Comparison of ENCODE assay signal across 11 mouse cellular contexts in the genomic region with DNA sequence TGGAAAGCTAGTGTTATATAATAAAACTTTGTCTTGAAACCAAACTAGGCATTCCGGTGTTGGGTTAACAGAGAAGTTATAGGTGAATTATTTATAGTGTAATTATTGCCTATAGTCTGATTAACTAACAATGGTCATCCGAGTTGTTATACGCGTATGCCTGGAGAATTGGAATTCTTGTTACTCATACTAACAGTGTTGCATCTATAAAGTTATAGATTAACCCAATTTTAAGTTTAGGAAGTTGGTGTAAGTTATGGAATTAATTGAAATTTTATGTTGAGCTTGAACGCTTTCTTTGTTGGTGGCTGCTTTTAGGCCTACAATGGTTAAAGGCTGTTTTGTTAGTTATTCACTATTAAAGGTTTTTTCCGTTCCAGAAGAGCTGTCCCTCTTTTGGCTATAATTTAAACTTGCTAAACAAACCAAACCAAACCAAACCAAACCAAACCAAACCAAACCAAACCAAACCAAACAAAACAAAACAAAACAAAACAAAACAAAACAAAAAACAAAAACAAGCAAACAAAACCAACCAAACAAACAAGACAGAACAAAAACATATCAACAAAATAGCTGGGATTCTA. TPM values are rescaled to one million over a fixed set of nuclear protein-coding genes. Genes with fewer than 3 reads are reported as not detected.
DNase-seq lines count a peak whose midpoint lies in the region; ATAC-seq and TF ChIP-seq lines count a peak whose summit lies in the region.
"Not testable (repeated sequence)": the region's sequence is repeated elsewhere in the genome, so short reads cannot be mapped to it uniquely, and the experiment has no call there.
"Had no signal": no experiment of that assay in that cellular context is flagged by ENCODE, and none has a peak within 500 bp of the region (broad histone marks: within the 10 kb centered on the region; RNA-seq: fewer than 3 reads in every experiment).

No protein-coding gene starts in this region.

- not testable (repeated sequence) for H3K36me3 ChIP-seq in forebrain, embryonic 11.5 days (ENCODE audit: control insufficient read depth, insufficient read depth, low read length); heart, embryonic 14.5 days (ENCODE audit: control insufficient read depth, insufficient read depth, low read length); limb, embryonic 14.5 days (ENCODE audit: control insufficient read depth, insufficient read depth, low read length); lung, postnatal 0 days (ENCODE audit: insufficient read depth, low read length); neural tube, embryonic 11.5 days (ENCODE audit: control insufficient read depth, insufficient read depth, low read length)

- not testable (repeated sequence) for TF ChIP-seq EP300 in lung, postnatal 0 days (IDR thresholded peaks at IDR 0.05)

- not testable (repeated sequence) for H3K27ac ChIP-seq in forebrain, embryonic 11.5 days (ENCODE audit: low read depth, low read length); heart, embryonic 14.5 days (replicated peaks in 1 of 2; ENCODE audit: control insufficient read depth in 1 of 2, insufficient read depth in 1 of 2, low read depth in 2 of 2, low read length in 2 of 2); limb, embryonic 14.5 days (replicated peaks; ENCODE audit: low read depth, low read length); lung, postnatal 0 days (ENCODE audit: low read length); neural tube, embryonic 11.5 days (ENCODE audit: low read depth, low read length)

- 87% methylated on average over 6 of the region's 6 CpGs for WGBS in forebrain, embryonic 11.5 days
- 84% methylated on average over 6 of the region's 6 CpGs for whole genome bisulfite sequencing in heart, embryonic 14.5 days
- WGBS in limb, embryonic 14.5 days = 76% methylated on average over 6 of the region's 6 CpGs
- WGBS in lung, postnatal 0 days = 94% methylated on average over 6 of the region's 6 CpGs
- 89% methylated on average over 6 of the region's 6 CpGs for WGBS in neural tube, embryonic 11.5 days

- ATAC-seq in forebrain, embryonic 11.5 days (replicated peaks; ENCODE audit: low FRiP score) = peak; percentile 100
- peak; percentile 100 for ATAC-seq in heart, embryonic 14.5 days (ENCODE audit: insufficient number of reproducible peaks, insufficient read depth, low FRiP score, low read depth)
- peak; percentile 100 for ATAC-seq in inflammation-experienced regulatory T-cells, adult 6 months
- ATAC-seq in limb, embryonic 14.5 days (ENCODE audit: low FRiP score, low read depth) = peak; percentile 100
- ATAC-seq in lung, postnatal 0 days = peak; percentile 100
- peak; percentile 100 for ATAC-seq in neural tube, embryonic 11.5 days (ENCODE audit: insufficient read depth, low FRiP score, low TSS enrichment)

- TF ChIP-seq CTCF in lung, postnatal 0 days (IDR thresholded peaks at IDR 0.05) = not testable (repeated sequence)

- not testable (repeated sequence) for H3K27me3 ChIP-seq in forebrain, embryonic 11.5 days (ENCODE audit: control insufficient read depth, insufficient read depth, low read length); heart, embryonic 14.5 days (ENCODE audit: control insufficient read depth, insufficient read depth, low read length); limb, embryonic 14.5 days (ENCODE audit: control insufficient read depth, insufficient read depth, low read length); lung, postnatal 0 days (replicated peaks; ENCODE audit: insufficient read depth, low read length); neural tube, embryonic 11.5 days (ENCODE audit: control insufficient read depth, insufficient read depth, low read length)

- peak; percentile 70 for DNase-seq in R1 (ENCODE audit: low read depth, low spot score)
- DNase-seq in forebrain, embryonic 11.5 days (ENCODE audit: low spot score); limb, embryonic 14.5 days (ENCODE audit: low spot score); lung, postnatal 0 days (ENCODE audit: low spot score); neural tube, embryonic 11.5 days (ENCODE audit: low spot score): not testable (repeated sequence)

- H3K9me3 ChIP-seq in forebrain, embryonic 11.5 days (ENCODE audit: control insufficient read depth, low read length); heart, embryonic 14.5 days (ENCODE audit: control insufficient read depth, low read length); limb, embryonic 14.5 days (ENCODE audit: control insufficient read depth, low read length); lung, postnatal 0 days (ENCODE audit: low read length); neural tube, embryonic 11.5 days (ENCODE audit: control insufficient read depth, low read length): not testable (repeated sequence)

- not testable (repeated sequence) for H3K4me1 ChIP-seq in forebrain, embryonic 11.5 days (replicated peaks; ENCODE audit: control insufficient read depth, insufficient read depth, low read length); heart, embryonic 14.5 days (ENCODE audit: control insufficient read depth in 2 of 2, insufficient read depth in 2 of 2, low read length in 2 of 2); limb, embryonic 14.5 days (ENCODE audit: control insufficient read depth, insufficient read depth, low read length); lung, postnatal 0 days (ENCODE audit: insufficient read depth, low read depth, low read length); neural tube, embryonic 11.5 days (ENCODE audit: control insufficient read depth, insufficient read depth, low read length)

- not testable (repeated sequence) for H3K4me3 ChIP-seq in forebrain, embryonic 11.5 days (ENCODE audit: low read depth, low read length); heart, embryonic 14.5 days (ENCODE audit: control insufficient read depth in 1 of 2, insufficient read depth in 1 of 2, low read depth in 1 of 2, low read length in 2 of 2); limb, embryonic 14.5 days (replicated peaks; ENCODE audit: low read length); lung, postnatal 0 days (ENCODE audit: low read depth, low read length); neural tube, embryonic 11.5 days (ENCODE audit: low read depth, low read length)

- TF ChIP-seq POLR2A in limb, embryonic 14.5 days (IDR thresholded peaks at IDR 0.05; ENCODE audit: borderline replicate concordance, extremely low read depth, insufficient read depth, insufficient read length) = not testable (repeated sequence)

- not testable (repeated sequence) for H3K9ac ChIP-seq in forebrain, embryonic 11.5 days (ENCODE audit: low read length); heart, embryonic 14.5 days (ENCODE audit: low read length); limb, embryonic 14.5 days (ENCODE audit: low read depth, low read length, severe bottlenecking); lung, postnatal 0 days (replicated peaks; ENCODE audit: low read depth); neural tube, embryonic 11.5 days (ENCODE audit: low read length)

- not testable (repeated sequence) for H3K4me2 ChIP-seq in forebrain, embryonic 11.5 days (ENCODE audit: low read depth, low read length, severe bottlenecking); heart, embryonic 14.5 days (ENCODE audit: low read length); limb, embryonic 14.5 days (replicated peaks; ENCODE audit: low read depth, low read length, severe bottlenecking); lung, postnatal 0 days (replicated peaks; ENCODE audit: low read depth, low read length); neural tube, embryonic 11.5 days (ENCODE audit: low read depth)

RNA-seq across cellular contexts. Expression of a gene that starts 58.8 kb away (rescaled TPM):
- polyA plus RNA-seq in forebrain, embryonic 11.5 days (2014; fragmentation: Nextera tagmentation; extraction: Ambion mirVana) = not detected in 2 replicates
- polyA plus RNA-seq in heart, embryonic 14.5 days (2014; fragmentation: Nextera tagmentation; extraction: Ambion mirVana) = not detected in 2 replicates
- polyA plus RNA-seq in inflammation-experienced regulatory T-cells, adult 6 months (2017; shearing (Covaris generic)) = 1 to 10 TPM in 1 of 3 experiments, not detected in 2; 1.9 TPM
- polyA plus RNA-seq in limb, embryonic 14.5 days (2012; rRNA removed) = not detected in 2 replicates
- not detected in 2 replicates for polyA plus RNA-seq in limb, embryonic 14.5 days (2014; fragmentation: Nextera tagmentation; extraction: Ambion mirVana)
- polyA plus RNA-seq in lung, postnatal 0 days (2015; fragmentation: Nextera tagmentation; extraction: Ambion mirVana) = not detected in 2 replicates
- not detected in 2 replicates for polyA plus RNA-seq in neural tube, embryonic 11.5 days (2014; fragmentation: Nextera tagmentation; extraction: Ambion mirVana)
- polyA plus RNA-seq: gonadal fat pad, adult 2 months; hindbrain, embryonic 10.5 days; liver, adult 2 months; midbrain, embryonic 10.5 days had no signal
